Mouse (Mus musculus) bone marrow macrophage, adult 2 months (primary cell): ENCODE results near the gene Vps45.

Experiments
- CTCF ChIP-seq: IDR thresholded peaks from 2 replicates; pipeline ENCODE4 v1.5.1; 2012; ENCODE audit warnings: low read depth, mild to moderate bottlenecking, low read length, moderate library complexity
- POLR2A ChIP-seq: IDR thresholded peaks from 2 replicates; pipeline ENCODE4 v1.6.1; 2012; ENCODE audit warnings: mild to moderate bottlenecking, low read depth, low read length, borderline replicate concordance

DNA sequence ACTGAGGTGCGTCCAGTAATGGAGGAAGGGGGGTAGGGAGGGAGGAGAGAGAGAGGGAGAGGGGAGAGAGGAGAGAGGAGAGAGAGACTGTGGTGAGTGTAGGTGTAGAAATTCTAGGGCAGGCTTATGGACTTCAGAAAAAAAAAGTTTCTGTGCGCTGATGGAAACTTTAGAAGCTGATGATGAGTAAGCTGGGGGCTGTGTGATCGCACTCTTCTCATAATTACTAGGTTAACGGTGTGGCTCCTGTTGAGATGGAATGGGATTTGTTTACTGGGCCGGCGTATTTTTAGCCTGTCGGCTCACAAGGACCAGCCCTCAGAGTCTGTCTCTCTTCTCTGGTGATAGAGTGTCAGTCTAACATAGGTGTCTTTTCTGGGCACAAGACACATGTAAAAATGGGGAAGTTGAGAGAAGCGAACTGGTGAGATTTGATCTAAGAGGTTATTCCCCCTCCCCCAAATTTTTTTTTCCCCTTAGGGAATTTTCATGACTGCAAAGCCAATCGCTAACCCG, 47.0 kb upstream of the Vps45 start:
- TF ChIP-seq CTCF (no peak), POLR2A (no peak)
